Mouse (Mus musculus) heart, adult 8-10 months (tissue): ENCODE measurements at regions not wholly inside any gene's neighbourhood (a gene's known extent, or its start where the extent isn't known, plus 50 kb on each side); places are given as distances from the start of the nearest gene placed in this dataset.

Experiments used
- DNase-seq: peaks from one replicate; pipeline ENCODE4 v3.0.0; 2022; ENCODE audit warnings: low spot score

DNA sequence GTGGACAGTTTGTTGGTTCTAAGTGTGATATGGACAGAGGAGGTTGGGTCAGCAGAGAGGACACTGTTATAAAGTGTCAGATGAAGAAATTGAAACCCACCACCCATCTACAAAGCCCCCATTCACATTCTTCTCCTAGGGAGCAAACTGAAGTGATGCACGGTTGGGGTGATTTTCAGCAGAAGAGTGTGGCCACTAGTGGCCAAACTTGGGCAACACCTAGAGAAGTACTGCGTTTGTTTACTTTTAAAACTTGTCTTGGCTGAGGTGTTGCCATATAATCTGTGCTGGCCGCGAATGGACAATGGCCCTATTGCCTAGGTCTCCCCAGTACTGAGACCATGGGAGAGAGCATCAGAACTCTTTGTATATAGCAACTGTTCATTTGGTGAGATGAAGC is 150.8 kb upstream of the Cox10 start:
- no peak for DNase-seq

DNA sequence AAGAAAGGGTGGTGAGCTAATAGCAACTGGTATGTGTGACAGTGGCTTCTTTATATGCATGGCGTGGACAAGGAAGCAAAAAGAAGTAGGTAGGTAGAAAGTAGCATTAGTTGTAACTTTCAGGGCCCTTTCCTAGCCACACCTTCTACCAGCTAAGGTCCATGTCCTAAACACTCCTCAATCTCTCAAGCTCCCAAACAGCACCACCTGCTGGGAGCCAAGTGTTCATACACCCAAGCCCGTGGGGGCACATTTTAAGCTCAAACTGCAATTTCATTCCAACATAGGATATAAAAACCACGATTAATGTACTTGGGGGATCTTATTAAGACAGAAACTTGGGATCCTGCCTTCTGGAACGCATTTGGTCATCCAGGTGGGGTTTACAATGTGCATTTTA is 141.6 kb upstream of the Cox10 start:
- no peak for DNase-seq

DNA sequence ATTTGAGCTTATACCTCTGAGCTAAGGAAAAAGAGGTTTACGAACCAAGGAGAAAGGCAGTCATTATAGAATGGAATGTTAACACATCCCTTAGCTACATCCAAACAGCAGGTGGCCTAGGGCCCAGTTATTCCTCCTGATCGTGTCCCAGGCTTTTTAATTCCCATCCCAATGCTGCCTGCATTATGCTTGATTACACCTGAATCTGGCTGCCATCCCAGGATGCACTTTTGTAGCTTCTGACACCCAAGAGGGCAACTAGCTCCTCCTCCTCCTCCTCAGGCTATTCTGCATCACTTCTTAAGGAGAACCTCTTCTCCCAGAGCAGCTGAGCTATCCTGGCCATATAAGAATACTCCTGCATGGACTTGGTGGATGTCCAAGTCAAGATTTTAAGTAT is 137.9 kb upstream of the Cox10 start:
- DNase-seq = no peak

DNA sequence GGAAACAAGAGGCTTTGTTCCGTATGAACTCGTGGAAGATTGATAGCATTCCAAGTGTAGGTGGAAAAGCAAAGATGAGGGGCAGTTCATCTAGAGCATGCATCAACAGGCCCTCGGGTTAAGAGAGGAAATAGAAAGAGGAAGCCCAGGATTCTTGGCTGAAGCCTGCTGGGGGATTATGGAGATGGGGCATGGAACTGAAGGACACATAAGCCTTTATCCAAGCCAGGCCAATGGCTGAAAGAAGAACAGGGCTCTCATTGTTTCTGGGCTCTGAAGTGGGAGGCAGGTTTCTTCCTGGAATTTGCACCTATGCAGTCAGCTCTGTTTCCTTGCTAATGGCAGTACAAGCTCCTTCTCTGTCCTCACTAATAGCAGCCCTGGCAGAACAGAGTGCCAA is 131.6 kb upstream of the Cox10 start:
- no peak for DNase-seq

DNA sequence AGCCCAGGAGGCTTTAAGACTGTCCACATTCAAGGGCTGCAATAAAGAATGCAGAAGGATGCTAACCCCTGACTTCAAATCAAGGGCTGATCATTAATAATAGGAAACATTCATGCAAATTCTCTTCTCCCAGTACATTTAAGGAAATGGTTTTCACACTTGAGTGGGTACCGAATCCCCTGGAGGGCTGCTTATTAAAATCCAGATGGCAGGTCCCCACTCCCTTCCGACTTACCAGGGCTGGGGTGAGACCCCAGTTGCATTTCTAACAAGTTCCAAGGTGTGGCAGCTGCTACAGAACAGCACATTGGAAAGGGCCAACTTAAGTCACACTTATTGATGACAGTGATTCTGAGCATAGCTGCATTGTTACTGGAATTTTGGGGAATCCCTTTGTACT is 129.0 kb upstream of the Cox10 start:
- no peak for DNase-seq

DNA sequence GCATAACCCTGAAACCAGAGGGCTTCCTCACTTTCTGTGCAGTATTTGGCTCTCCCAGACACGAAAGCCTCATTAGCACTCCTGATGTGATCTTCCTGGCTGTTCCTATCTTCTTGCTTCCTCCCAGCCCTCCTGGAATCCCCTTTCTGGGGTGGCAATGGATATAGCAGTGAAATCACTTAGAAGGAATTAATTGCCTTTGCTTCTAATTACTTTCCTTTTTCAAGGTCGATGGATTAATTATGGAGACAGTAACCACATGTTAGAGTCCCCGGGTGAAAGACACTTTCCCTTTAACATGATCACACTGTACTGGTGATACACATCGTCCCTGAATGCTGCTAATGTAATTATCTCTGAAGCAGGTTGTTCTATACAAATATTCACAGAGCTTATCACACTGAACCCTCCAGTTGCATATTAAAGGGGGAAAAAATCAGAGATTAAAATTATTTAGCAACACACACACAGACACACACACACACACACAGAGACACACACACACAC is 128.1 kb upstream of the Cox10 start:
- DNase-seq = no peak

DNA sequence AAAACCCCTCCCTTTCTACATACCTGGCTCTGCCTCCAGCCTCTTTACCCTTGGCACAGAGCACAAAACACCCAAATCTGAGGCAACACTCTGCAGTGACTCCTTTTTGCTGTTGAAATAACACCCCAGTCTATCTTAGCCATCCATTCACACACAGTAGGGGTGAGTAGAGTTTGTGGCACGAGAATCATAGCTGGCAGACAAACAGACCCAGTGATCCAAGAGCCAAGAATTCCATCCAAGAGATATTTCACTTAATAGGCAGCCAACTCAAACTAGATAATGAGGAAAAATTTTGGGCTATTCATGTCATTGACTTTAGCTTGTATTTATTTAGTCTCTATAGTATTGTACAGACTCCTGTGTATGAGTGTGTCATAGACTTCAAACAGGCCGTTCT is 126.9 kb upstream of the Cox10 start:
- peak; percentile 35 for DNase-seq

DNA sequence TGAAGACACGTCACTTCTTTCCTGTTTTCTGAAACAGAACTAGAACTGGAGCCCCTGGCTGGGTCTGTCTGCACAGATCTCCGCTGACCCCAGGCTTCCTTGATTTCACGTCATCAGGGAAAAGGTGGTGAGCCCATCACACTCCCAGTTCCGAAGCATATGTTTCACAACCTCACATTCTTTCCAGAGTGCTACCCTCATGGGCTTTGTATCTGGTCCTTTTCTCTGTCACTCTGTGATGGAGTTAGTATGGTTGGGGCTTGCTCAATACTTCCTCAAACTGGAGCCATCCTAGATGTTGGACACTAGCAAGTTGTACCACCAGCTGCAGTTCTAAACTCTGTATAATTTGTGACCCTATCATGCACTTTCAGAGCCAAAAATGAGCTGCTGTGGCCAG is 125.8 kb upstream of the Cox10 start:
- DNase-seq = peak; percentile 9

DNA sequence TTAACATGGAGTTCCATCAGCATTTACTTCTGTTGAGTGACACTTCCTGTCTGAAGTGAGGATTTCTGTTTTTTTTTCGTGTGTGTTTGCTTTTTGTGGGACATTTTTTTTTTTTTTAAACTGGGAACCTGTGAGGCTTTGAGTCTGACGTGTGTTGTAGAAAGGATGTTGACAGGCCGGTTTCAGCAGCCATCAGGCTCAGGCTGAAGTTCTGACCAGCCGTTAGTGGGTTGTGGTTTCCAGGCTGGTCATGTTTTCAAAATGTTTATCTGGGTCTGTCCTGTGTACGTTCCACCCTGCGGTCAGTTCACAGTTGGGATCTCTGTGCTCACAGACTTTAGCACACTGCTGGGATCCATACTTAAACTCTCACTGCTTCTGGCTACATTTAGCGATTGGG is 125.0 kb upstream of the Cox10 start:
- DNase-seq = no peak

DNA sequence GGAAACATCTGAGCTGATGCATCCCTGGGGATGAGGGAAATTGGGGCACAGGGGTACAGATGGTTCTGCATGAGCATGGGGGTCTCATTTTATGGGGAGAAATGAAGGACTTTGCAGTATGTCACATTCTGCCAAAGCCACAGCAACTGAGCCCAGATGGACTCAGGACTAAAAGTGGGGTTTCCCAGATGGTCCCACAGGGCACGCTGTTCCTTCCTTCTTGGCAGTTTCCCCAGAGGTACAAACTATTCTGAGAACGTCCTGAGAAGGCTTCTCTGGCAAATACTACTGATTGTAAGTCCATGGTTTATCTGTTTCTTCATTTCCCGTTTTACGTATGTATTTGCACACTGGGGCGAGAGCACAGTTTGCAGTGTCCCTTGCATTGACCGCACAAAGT is 121.6 kb upstream of the Cox10 start:
- peak; percentile 29 for DNase-seq

DNA sequence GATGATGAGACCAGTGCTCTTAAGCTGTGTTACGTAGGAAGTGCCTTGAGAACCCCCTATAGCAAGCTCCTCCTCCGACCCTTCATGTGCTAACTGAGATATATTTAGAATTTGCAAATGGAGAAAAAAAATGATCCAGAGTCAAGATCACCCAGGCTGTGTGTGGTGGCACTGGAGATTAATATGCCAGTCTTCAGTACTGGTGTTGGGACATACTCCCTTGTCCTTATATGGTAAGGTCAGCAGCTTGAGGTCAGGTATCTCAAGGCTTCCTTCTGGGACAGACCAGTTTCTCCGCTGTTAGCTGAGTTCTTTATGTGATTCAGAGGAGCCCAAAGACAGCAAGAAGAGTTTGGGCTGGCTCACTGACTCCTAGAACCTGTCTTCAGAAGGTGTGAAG is 116.0 kb upstream of the Cox10 start:
- no peak for DNase-seq

DNA sequence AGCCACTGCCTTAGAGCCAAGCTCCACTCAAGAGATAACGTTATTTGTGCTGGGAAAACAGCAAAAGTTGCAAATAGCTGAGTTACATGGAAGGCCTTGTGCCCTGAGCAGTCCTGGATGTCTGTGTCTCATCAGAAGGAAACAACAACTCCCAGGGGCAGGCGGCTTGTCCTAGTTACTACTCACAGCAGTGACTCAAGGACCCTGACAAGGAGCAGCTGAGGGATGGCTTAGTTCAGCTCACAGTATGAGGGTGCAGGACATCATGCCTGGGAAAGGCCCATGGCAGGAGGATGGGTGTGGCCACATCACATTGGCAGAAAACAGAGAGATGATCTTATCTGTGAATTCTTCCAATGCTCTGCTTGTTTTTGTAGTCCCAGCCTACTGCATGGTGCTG is 109.4 kb upstream of the Cox10 start:
- DNase-seq = no peak

DNA sequence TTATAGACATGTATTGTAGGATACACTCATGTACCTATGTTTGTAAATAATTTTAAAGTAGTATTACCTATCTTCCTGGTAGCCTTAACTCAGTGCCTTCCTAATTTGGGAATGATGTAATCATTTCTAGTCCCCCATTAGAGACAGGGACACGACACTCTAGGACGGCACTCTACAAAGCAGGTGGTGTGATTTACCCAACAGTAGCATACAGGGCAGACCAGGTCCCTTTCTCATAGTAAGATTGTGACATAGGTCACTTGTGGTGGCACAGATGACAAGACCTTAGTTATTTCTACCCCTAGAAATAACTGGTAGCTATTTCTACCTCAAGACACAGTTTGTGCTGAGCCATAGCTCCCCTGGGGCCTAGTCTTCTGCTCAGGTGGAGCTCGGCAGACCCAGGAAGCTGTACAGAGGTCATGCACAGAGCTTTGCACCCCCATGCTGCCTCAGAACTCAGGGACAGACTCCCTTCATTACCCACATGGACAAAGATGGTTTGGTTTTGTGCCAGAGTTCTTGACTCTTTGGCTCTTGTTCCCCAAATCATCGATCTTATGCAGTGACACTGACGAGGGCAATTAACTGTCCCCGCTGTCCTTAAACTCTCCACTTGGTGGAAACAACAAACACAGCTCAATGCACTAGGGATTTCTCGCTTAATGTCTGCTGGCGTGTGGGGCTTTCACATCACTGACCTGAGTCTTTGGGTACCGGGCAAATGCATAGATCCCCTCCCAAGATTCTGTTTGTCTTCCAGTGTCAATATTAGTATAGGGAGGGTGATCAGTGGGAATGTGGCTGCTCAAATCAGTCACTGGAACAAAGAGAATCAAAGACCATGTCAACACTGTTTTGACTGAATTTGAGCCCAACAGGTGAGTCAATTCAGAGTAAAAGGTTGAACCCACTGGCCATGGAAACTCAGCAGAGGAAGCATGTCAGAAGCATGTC is 108.5 kb upstream of the Cox10 start:
- no peak for DNase-seq

DNA sequence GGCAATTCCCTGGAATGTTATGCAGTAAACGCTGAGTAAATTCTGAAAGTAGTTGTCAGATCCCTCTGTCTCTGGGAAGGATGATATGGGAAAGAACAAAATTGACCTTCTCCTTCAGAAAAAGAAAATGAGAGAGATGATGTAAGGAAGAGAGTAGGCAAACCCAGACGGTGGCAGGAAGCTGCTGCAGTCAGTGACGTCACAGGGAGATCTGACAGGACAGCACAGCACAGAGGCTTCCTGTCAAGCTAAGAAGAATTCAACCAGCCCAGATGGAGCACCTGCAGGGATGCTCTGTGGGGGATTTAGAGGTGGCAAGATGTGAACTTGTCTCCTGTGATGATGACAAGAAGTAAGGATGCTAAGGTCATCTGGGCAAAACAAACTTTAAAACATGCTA is 107.7 kb upstream of the Cox10 start:
- DNase-seq = no peak

DNA sequence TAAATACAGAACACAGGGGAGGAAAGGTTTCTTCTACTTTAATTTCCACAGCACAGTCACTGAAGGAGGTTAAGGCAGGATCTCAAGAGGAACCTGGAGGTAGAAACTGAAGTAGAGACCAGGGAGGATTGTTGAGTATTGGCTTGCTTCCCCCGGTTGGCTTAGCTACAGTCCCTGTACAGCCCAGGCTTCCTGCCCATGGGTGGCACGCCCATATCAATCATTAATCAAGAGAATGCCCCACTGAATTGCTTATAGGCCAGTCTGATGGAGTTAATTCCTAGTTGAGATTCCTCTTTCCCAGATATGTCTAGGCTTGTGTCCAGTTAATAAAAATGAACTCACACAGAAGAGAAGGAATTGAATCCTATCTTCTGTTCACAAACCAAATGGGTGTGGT is 107.3 kb upstream of the Cox10 start:
- DNase-seq = no peak

DNA sequence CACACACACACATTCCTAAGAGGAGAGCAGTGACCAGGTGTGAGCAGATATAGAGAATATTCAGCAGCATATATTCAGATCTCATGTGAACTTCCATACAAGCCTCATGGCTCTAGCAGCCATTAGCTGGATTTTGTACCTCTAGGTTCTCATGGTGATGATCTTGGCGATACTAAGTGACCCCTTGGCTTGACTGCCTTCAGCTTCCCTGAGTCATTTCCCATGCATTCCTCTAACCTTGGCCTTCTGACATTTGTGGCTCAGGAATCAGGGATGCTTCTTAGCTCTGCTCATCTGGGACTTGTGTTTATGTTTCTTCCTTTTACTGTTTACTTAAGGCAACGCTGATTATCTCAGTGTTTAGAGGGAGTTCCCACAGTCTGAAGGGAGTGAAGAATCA is 100.8 kb upstream of the Cox10 start:
- no peak for DNase-seq

DNA sequence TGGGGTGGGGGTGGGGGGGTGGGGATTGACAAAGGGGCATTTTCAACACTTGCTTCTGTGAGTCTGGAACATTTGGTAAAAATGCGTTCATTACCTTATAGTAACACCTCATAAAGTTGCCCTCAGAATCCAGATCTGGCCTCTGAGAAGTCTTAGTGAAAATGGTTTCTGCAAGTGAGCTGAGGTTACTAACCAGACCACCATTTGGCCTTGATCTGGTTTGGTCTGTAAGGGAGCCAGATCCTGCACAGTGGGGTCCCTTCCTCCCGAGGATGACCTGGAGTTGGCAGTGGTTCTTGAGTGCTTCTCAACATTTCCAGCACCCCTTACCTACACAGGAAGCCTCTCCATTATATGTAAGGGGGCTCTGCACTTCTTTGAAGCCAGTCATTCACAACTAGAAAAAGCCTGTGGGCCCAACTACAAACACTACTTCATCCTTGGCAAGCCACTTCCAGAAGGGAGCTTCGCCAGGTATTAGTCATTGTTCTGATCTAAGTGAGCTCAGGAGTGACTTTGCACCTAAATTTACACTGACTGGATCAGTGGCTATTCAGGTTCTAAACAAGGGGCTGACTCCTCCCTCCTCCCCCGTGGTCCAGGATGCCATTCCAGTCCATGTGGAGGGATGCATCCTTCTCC is 94.3 kb upstream of the Cox10 start:
- no peak for DNase-seq

DNA sequence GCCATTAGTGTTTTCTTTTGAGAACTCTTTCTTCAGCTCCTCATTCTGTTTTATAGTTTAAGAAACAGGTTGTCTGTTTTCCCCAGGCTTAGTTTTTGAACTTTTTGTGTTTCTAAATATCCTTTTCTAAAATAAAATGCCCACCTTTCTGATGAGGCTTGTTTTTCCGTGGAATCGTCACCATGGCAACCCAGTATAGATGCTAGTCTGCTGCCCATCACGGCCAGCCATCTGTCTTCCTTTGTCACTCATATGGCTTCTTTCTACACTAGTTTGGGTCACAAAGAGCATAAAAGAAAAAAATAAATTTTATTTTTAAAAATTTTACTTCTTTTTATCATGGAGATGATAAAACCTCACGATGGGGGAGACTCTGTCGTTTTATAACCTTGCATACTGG is 93.7 kb upstream of the Cox10 start:
- no peak for DNase-seq

DNA sequence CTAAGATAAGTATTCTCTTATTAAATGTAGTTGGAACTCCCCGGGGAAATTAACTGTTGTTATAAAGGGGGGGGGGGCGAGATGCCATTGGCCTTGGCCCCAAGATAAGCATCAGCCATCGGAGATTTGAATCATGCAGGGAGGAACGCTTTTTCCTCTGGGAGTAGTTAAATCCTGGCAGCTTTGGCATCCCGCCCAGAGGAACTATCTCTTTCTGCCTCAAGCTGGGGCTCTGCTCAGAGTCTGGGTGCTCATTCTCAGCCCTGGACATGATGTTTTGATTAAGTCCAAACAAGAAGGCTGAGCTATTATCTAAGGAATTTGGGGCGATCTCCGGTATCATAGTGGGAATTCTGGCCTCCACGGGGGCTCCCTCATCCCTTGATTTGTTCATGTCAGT is 89.4 kb upstream of the Cox10 start:
- DNase-seq = no peak

DNA sequence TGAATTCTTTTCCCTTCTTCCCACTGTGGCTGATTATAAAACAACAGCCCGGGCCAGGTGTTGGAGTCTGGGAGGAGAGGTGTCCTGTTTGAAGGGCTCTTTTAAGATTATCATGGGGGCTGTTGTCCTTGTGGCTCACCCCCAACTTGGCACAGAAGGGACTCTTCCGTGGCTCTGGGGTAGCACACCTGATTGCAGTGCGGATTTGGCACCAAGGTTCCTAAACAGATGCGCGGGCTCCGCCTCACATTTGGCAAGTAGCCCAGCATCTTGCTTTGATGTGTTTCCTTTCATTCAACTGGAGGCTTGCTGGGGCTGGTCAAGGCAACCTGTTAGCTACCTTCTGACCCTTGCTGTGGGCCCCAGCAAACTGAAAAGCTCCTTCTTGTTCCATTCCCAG is 85.5 kb upstream of the Cox10 start:
- DNase-seq = no peak

DNA sequence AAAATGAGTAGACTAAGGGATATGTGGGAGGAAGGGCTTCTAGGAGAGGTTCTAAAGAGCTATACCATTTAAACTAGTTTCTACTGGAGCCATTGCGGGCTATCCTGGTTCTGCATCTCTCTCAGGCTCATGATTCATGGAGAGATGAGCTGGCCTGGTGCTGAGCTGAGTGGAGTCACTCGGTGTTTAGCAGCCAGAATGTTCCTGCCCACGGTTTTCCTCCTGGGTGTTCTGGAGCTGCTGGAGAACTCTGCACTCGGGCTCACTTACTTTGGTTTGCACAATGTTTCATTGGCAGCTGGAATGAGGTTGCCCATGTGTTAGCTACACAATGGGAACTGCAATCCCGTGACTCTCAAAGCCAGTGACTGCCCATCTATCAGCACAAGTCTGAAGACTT is 79.0 kb upstream of the Cox10 start:
- no peak for DNase-seq

DNA sequence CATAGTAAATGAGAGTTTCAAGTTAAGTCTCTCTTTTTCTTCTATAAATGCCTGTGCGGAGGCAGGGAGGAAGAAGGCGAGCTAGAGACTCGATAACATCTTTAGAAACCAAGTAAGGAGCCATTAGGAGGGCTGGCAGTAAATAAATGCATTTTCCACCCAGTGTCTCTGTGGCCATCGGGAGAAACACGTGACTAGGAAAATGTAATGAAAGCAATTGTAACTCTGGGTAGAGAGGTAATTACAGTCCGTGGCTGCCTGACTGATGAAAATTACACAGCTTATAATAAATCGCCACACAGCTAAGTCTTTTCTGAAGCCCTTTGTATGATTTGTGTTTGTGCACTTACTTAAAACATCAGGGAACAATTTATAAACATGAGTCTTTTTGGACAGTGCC is 77.4 kb upstream of the Cox10 start:
- no peak for DNase-seq

DNA sequence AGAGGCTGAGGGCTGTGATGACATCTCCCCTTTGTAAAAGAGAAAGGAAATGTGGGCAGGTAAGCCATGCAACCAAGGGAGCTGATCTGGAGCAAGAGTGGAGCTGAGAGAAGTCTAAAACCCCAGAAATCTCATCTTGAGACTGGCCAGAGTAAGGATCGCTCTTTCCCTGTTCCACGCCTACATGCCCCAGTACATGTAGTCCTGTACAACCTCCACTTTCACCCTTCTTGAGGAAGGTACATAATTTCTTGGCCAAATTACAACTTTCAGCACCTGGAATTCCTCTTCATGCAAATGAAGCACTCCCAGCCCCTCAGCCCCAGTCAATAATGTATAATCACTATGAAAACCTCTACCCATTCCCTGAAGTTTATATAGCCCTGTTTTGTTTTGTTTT is 60.2 kb upstream of the Cox10 start:
- no peak for DNase-seq
